Mouse (Mus musculus) midbrain, postnatal 0 days (tissue): ENCODE results near the gene Gne. TPM values are rescaled to one million over a fixed set of nuclear protein-coding genes. Genes with fewer than 3 reads are reported as not detected.

ENCODE experiments used
- ATAC-seq: fragments of 200-750 bp; cut with Nextera tagmentation; 2 replicates; pipeline ENCODE4 v1.8.0; 2017; ENCODE audit warnings: moderate number of reproducible peaks, mild to moderate bottlenecking, moderate TSS enrichment, moderate library complexity; ENCODE audit not compliant: low FRiP score
- DNase-seq: peaks from one replicate; pipeline ENCODE4 v3.0.0-alpha.2; 2015; ENCODE audit warnings: low spot score
- H3K27ac ChIP-seq: fragments of 300-500 bp; sonication (generic); 2 replicates; pipeline ENCODE4 v1.5.1; 2014; ENCODE audit warnings: low read depth, mild to moderate bottlenecking, low read length, mixed read lengths
- H3K27me3 ChIP-seq: fragments of 300-500 bp; sonication (generic); 2 replicates; pipeline ENCODE4 v1.6.1; 2014; ENCODE audit warnings: low read length, control low read depth, mixed read lengths; ENCODE audit not compliant: insufficient read depth
- H3K36me3 ChIP-seq: fragments of 300-500 bp; sonication (generic); 2 replicates; pipeline ENCODE4 v1.6.1; 2014; ENCODE audit warnings: low read length, control low read depth, mixed read lengths; ENCODE audit not compliant: insufficient read depth
- H3K4me1 ChIP-seq: fragments of 300-500 bp; sonication (generic); 2 replicates; pipeline ENCODE4 v1.6.1; 2014; ENCODE audit warnings: mild to moderate bottlenecking, control low read depth, antibody characterized with exemption, low read length, mixed read lengths; ENCODE audit not compliant: insufficient read depth
- H3K4me2 ChIP-seq: fragments of 300-500 bp; sonication (generic); 2 replicates; pipeline ENCODE4 v1.6.1; 2014; ENCODE audit warnings: low read depth, mild to moderate bottlenecking, low read length, mixed read lengths; ENCODE audit not compliant: poor library complexity, severe bottlenecking
- H3K4me3 ChIP-seq: fragments of 300-500 bp; sonication (generic); 2 replicates; pipeline ENCODE4 v1.5.1; 2014; ENCODE audit warnings: low read depth, mild to moderate bottlenecking, low read length, moderate library complexity
- H3K9ac ChIP-seq: fragments of 300-500 bp; sonication (generic); replicated peaks from 2 replicates; pipeline ENCODE4 v1.6.1; 2014; ENCODE audit warnings: mild to moderate bottlenecking, low read length, moderate library complexity, mixed read lengths; ENCODE audit not compliant: poor library complexity, severe bottlenecking
- H3K9me3 ChIP-seq: fragments of 300-500 bp; sonication (generic); 2 replicates; pipeline ENCODE4 v1.6.1; 2016; ENCODE audit warnings: low read length, control low read depth
- CTCF ChIP-seq: IDR thresholded peaks from 2 replicates; pipeline ENCODE4 v1.5.1; 2016; ENCODE audit warnings: antibody characterized with exemption, mild to moderate bottlenecking
- WGBS: fragments of 180-500 bp; shearing (Covaris S2); extraction: QIAGEN DNeasy Blood & Tissue Kit; methylation state at CpG from one replicate; pipeline ENCODE4 v1.1.7; 2014; 5-methylcytosine and 5-hydroxymethylcytosine counted together
- polyA plus RNA-seq: library from polyadenylated mRNA; unstranded; fragments of >200 nt; fragmentation: Nextera tagmentation; extraction: Ambion mirVana; gene quantifications from 2 replicates; pipeline ENCODE4 v1.2.1, GENCODE M21; 2015
- total RNA-seq: library from RNA; depleted of rRNA; stranded (reverse); fragments of >200 nt; gene quantifications from 2 replicates; pipeline ENCODE4 v1.2.3, GENCODE M21; 2014

Gne gene
- total and polyA plus RNA-seq, 2 experiments from 2014 or later = 26.8 to 42.4 TPM

- Histone ChIP-seq H3K9ac (no peak overlapping the region), H3K4me2 (no peak overlapping the region), H3K4me3 (no peak overlapping the region), H3K27ac (no peak overlapping the region), H3K4me1 (peaks cover 5% of the 10 kb centered on the region), H3K9me3 (no peaks in the 10 kb centered on the region), H3K36me3 (no peaks in the 10 kb centered on the region), H3K27me3 (no peaks in the 10 kb centered on the region)
- DNase-seq (no peak), ATAC-seq (no peak)
- no peak for TF ChIP-seq CTCF
- 95% methylated on average over 4 of the region's 4 CpGs for WGBS
Observed at GRCm38 (mm10) chr4:44069411-44069810, 14.6 kb downstream of the Gne start.

- no peak for TF ChIP-seq CTCF
- no peak overlapping the region for H3K4me2 ChIP-seq
- ATAC-seq (no peak), DNase-seq (no peak)
- no peaks in the 10 kb centered on the region for H3K36me3 ChIP-seq
- H3K9ac ChIP-seq = no peak overlapping the region
- peaks cover 5% of the 10 kb centered on the region for H3K4me1 ChIP-seq
- 30% methylated on average over 9 of the region's 9 CpGs for WGBS
- H3K9me3 ChIP-seq = no peaks in the 10 kb centered on the region
- no peak overlapping the region for H3K27ac ChIP-seq
- H3K4me3 ChIP-seq = no peak overlapping the region
- H3K27me3 ChIP-seq = no peaks in the 10 kb centered on the region
Observed at GRCm38 (mm10) chr4:44068736-44069135, 15.2 kb downstream of the Gne start.

DNA sequence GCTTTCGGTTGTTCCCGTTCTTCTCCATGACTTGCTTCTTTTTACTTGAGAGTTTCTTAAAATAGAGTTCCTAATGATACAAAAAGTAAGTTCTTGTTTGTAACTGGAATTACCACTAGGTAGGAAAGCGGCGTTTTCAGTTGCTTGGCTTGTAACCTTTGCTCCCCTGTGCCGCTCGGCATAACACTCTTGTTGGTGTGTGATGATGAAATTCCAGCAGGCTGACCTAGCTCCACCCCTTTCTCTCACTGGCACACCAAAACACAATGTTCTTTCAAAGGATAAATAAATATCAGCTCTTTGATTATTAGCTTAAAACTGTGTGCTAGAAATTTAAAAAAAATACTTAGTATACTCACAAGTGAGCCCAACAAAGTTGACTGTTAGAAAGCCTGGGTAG, 17.1 kb downstream of the Gne start:
- Histone ChIP-seq H3K4me1 (peaks cover 5% of the 10 kb centered on the region), H3K4me3 (no peak overlapping the region), H3K4me2 (no peak overlapping the region), H3K9me3 (no peaks in the 10 kb centered on the region), H3K27me3 (no peaks in the 10 kb centered on the region), H3K9ac (no peak overlapping the region), H3K36me3 (peaks cover 3% of the 10 kb centered on the region; the same call in 1 of the 2 replicates), H3K27ac (no peak overlapping the region)
- ATAC-seq (no peak), DNase-seq (no peak)
- WGBS = 94% methylated on average over 6 of the region's 6 CpGs
- TF ChIP-seq CTCF = no peak

GRCm38 (mm10) chr4:44065355-44066025, 18.5 kb downstream of the Gne start:
- no peak overlapping the region for H3K4me3 ChIP-seq
- no peaks in the 10 kb centered on the region for H3K27me3 ChIP-seq
- H3K27ac ChIP-seq = no peak overlapping the region
- no peak overlapping the region for H3K4me2 ChIP-seq
- peak; percentile 81 for DNase-seq
- H3K9me3 ChIP-seq = no peaks in the 10 kb centered on the region
- no peak overlapping the region for H3K9ac ChIP-seq
- WGBS = 35% methylated on average over 16 of the region's 16 CpGs
- no peaks in the 10 kb centered on the region for H3K4me1 ChIP-seq
- peak; percentile 97 for TF ChIP-seq CTCF
- peak; percentile 66 for ATAC-seq
- H3K36me3 ChIP-seq = peaks cover 3% of the 10 kb centered on the region; the same call in 1 of the 2 replicates

- Histone ChIP-seq H3K27ac (no peak overlapping the region), H3K27me3 (no peaks in the 10 kb centered on the region), H3K4me1 (no peaks in the 10 kb centered on the region), H3K4me3 (no peak overlapping the region), H3K4me2 (no peak overlapping the region), H3K9me3 (no peaks in the 10 kb centered on the region), H3K36me3 (peaks cover 10% of the 10 kb centered on the region; the same call in 1 of the 2 replicates), H3K9ac (no peak overlapping the region)
- no peak for TF ChIP-seq CTCF
- ATAC-seq = no peak
- DNase-seq = no peak
- whole genome bisulfite sequencing = 90% methylated on average over 14 of the region's 14 CpGs
Observed at GRCm38 (mm10) chr4:44062816-44063215, 21.2 kb downstream of the Gne start.

GRCm38 (mm10) chr4:44062062-44062461, 21.9 kb downstream of the Gne start:
- 71% methylated on average over 9 of the region's 9 CpGs for WGBS
- TF ChIP-seq CTCF = no peak
- H3K9me3 ChIP-seq = no peaks in the 10 kb centered on the region
- H3K4me3 ChIP-seq = no peak overlapping the region
- ATAC-seq (no peak), DNase-seq (no peak)
- no peaks in the 10 kb centered on the region for H3K4me1 ChIP-seq
- H3K27ac ChIP-seq = no peak overlapping the region
- H3K36me3 ChIP-seq = peaks cover 10% of the 10 kb centered on the region; the same call in 1 of the 2 replicates
- H3K9ac ChIP-seq = no peak overlapping the region
- no peaks in the 10 kb centered on the region for H3K27me3 ChIP-seq
- H3K4me2 ChIP-seq = no peak overlapping the region
